Mouse (Mus musculus): Measurements from ENCODE around the gene Heg1.
A peak's percentile ranks its signal among the peaks of the same experiment; 100 is the strongest.

The Heg1 gene

GRCm38 (mm10) chr16:33684162-33684702 is at the start of gene Heg1:
Gene Heg1 (plus strand): TSS chr16:33684370.
- DNase-seq: peak; percentile 80 to 84

GRCm38 (mm10) chr16:33635836-33636595 is 48.2 kb upstream of the Heg1 start:
- DNase-seq: no peak

GRCm38 (mm10) chr16:33641779-33642178 is 42.4 kb upstream of the Heg1 start:
- DNase-seq: no peak

DNA sequence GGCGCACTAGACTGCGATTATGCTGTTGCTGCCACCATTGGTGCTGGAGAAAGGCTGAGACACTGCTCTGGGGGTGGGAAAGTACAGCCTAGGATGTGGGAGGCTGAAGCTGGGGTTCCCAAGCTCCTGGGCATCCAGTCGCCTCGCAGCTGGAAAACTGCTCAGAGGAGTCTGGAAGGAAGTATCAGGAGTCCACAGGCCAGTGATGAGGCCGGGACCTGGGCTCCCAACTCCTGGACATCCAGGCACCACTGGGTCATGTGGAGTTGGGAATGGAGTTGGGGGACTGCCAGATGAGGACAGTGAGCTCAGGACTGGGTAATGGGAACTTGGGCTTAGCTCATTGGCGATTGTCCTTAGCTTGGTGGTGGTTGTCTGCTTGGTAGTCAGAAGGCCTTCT is 31.1 kb upstream of the Heg1 start:
- DNase-seq: no peak

DNA sequence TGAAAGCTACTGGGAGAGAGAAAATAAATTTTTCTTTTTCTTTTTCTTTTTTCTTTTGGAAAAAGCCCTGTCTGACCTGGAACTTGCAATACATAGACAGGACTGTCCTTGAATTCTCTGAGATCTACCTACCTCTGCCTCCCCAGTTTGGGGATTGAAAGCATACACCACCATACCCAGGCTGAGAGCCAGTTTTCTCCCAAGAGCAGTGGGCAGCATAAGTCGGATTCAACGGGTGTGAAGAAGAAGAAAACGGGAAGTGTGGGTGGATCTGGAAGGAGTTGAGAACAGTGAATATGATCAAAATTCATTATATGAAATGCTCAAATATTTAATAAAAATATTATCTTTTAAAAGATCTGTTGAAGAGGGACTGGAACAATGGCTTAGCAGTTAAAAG is 28.7 kb upstream of the Heg1 start:
- no peak for DNase-seq

DNA sequence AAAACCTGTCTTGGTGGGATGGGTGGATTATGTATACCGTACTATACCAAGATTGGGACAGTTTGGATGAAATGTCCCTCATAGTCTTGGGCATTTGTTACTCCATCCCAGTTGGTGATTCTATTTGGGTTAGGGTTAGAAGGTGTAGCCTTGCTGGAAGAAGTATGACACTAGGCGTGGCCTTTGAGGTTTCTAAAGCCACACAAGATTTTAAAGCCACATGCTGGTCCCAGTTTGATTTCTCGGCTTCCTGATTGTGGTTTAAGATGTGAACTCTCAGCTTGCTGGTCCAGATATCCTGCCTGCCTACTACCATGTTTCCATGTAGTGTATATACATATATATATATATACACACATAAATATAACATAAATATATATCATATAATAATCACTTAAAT is 27.0 kb upstream of the Heg1 start:
- no peak for DNase-seq

DNA sequence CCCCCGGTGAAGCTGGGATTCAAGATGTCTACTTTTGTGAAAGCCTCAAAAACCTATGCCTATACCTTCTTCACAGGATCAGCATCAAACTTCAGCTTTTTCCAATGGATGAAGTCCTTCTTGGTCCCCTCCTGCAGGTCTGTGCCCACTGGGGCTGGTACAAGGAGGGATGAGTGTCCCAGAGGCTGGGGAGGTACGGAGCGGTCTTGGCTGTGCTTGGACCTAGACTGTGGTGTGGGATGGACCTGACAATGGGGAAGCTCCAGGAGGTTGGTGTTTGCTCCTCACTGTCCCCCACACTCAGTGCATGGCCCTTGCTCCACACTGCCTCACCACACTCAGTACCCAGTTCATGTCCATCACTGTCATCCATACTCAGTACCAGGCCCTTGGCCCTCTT is 26.0 kb upstream of the Heg1 start:
- DNase-seq: no peak

DNA sequence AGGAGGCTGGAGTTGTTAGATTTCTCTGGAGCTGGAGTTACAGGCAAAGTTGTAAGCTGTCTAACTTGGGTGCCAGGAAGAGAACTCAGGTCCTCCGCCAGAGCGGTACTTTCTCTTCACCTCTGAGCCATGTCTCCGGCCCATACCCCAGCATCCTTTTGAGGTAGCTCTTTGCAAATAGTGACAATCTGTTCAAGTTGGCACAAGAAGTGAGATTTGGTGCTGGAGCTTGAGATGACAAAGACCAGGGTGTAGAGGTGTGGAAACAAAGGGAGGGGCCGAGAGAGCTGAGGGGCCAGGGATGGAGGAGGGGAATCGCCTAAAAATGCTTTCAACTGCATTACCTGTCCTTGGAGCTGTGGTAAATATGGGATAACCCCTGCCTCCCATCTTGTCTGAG is 24.6 kb upstream of the Heg1 start:
- no peak for DNase-seq

DNA sequence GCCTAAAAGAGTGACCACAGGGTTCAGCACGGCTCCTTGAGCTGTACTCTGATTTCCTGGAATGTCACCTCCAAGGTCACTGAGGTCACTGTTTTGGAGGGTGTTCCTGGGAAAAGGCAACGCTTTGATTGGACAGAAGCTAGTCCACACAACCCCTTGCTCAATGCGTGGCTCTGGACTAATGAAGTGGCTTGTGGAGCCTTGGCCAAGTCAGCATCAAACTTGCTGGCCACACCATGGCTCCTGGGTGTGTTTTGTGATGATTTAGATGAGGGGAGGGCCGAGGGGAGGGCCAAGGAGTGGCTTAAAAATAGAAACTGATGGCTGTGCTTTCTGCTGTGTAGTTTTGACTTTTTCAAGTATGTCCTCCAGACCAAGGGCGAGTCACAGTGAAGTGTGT is 24.0 kb upstream of the Heg1 start:
- no peak for DNase-seq

DNA sequence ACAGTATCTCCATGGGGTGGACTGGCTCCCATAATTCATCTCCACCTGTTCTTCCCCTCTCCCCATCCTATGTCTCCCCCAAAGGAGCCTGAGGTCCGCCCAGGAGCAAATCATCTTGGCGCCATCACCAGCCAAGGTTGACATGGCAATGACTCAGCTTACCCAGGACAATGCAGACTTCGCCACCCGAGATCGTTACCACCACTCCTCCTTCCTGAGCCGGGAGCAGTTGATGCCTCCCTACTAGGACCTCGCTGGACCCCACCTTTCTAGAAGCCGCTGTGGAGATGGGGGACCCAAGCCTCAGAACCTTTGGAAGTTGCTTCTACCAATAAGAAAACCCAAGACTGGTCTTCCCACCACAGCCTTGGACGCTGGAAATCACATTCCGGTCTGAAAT is 21.3 kb upstream of the Heg1 start:
- no peak for DNase-seq

GRCm38 (mm10) chr16:33666226-33666625 is 17.9 kb upstream of the Heg1 start:
- DNase-seq: no peak

DNA sequence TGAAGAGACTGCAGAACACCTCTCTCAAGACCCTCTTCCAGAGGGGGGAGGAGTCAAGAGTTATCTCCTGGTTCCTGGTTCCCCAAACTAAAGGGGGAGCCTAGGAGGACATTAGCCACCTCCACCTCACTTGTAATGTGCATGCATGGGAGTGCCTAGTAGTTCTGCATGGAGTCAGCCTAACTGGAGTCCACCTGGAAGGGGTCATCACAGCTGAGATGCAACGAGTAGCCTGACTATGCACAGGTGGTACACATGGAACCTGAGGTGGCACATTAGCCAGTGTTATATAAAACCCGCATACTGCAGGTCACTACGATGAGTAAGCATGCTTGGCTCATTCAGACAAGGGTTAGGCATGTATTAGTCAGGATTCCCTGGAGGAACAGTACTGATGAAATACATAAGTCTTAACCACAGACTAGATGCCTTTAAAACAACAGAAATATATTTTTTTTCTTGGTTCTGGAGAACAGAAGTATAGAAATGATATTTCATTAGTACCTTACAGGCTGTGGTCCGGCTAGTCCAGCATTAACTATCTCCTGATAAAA is 17.1 kb upstream of the Heg1 start:
- DNase-seq: no peak

GRCm38 (mm10) chr16:33668448-33668847 is 15.7 kb upstream of the Heg1 start:
- DNase-seq: no peak

GRCm38 (mm10) chr16:33669072-33669471 is 15.1 kb upstream of the Heg1 start:
- no peak for DNase-seq

DNA sequence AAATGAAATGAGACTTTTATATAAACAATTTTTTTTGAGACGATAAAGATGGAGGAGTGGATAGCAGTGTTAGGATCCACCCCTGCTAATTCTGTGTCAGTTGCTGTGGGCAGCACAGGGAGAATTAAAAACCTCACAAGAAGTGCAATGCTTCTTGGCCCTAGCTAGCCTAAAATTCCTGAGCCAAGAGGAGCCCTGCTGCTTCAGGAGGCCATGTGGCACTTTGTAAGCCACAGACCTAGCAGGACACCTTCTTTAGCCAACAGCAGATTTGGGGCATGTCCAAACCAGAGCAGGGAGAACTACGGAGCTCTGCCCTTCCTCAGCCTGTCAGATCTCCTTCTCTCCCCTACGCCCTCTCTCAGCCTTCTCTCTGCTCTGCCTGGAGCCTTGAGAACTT is 13.8 kb upstream of the Heg1 start:
- DNase-seq: no peak

DNA sequence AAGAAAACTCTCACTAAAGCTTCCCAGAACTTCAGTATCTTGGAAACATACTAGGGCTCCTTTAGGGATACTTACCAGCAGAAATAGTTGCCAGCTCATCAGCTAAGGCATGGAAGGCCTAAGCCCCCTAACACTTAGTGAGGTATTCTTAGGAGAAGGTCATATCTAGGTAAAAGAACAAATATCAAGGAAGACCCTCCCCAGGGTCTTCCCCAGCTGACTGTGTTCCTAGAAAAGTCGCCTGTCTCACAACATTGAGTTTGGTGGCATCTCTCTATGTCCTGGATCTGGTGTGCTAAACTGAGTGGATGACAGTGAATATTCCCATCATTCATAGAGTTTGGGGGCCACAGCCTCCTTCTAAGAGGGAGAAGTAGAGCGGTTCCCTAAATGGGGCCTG is 13.2 kb upstream of the Heg1 start:
- no peak for DNase-seq

- DNase-seq: no peak
Measured at GRCm38 (mm10) chr16:33672188-33672587, 12.0 kb upstream of the Heg1 start.

- no peak for DNase-seq
Measured at GRCm38 (mm10) chr16:33672643-33673042, 11.5 kb upstream of the Heg1 start.

- no peak for DNase-seq
Measured at GRCm38 (mm10) chr16:33673530-33674109, 10.6 kb upstream of the Heg1 start.

DNA sequence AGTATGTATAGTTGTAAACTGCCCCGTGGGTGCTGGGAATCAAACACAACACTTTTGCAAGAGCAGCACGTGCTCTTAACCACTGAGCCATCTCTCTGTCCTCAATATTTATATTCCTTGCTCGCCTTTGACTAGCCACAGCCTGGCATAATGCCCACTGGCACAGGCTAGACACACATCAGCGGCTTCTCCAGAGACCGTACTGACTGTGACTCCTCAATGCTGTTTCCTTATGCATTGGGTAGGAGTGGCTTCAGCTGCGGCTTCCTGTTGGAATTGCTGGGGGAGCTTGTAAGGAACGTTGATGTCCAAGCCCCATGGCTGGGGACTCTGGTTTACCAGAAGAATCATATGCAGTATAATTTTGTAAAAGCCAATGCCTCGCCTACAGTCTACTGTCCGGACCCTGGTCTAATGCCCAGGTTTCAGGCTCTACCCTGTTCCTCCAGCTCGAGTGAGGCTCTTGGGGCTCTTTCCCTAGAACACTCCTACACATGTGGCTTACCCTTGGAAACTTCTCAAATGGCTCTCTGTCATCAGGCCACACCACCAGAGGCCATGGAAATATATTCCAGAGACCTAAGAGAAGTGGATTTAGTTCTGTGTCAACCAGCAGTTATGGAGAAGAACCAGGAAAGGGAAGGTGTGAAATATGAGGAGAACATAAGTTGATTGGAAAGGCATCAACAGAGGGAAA is 8.9 kb upstream of the Heg1 start:
- DNase-seq: no peak

DNA sequence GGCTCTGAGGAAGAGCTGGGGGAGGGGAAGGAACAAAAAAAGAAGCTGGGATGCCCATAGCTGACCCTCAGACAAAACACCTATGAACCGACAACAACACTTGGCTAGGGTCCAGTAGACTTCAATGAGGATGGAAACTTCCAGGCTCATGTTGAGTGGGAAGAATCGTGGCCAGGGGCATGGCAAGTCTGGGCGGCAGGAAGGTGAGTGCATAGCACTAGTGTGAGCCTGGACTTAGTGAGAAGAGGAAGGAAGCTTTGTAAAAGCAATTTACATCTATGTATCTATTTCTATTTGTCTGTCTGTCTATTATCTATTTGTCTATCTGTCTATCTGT is 8.4 kb upstream of the Heg1 start:
- no peak for DNase-seq

GRCm38 (mm10) chr16:33676347-33677312 is 7.5 kb upstream of the Heg1 start:
- DNase-seq: no peak

DNA sequence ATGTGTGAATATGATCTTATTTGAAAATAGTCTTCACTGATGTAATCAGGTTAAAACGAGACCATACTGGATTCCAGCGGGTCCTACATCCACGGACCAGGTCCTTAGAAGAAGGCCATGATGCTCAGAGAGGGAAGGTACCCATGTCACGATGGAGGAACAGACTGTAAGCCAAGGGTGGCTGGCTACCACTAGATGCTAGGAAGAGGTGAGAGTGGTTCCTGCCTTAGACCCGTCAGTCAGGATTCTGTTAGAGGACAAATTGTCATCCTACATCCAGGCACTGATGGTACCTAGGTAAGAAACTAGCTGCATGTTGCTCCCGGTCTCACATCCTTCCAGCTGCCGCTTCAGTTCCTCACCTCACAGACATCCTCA is 6.9 kb upstream of the Heg1 start:
- DNase-seq: no peak

Measured in B cell, adult 2 months (primary cell).